Mouse (Mus musculus): Measurements from ENCODE around the gene Tmem219. TPM values are rescaled to one million over a fixed set of nuclear protein-coding genes. Genes with fewer than 3 reads are reported as not detected.

Tmem219 gene
- polyA plus RNA-seq, 1 experiment: 94.7 TPM

DNA sequence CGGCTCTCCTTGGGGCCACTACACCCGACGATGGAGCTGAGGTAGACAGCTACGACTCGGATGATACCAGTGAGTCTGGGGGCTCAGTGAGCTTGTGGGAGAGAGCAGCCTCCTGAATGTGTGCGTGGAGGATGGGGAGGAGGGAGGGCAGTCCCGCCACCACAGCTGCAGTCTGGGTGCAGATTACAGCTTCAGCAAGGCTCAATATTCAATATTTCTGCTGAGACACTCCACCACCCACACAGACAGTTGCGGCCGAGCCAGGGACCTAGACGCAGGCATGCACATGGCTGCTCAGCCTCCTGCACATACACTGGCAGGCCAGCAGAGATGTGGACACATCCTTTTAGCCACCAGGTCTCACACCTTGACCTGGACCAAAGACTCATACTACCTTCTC lies 73.9 kb downstream of the Tmem219 start:
- 29% methylated on average over 10 of the region's 10 CpGs for WGBS
- DNase-seq: no peak
- TF ChIP-seq CTCF (IDR thresholded peaks at IDR 0.05; ENCODE audit: borderline replicate concordance, control insufficient read depth, extremely low read depth, insufficient read depth, low read length, poor library complexity): no peak
- TF ChIP-seq POLR2A (IDR thresholded peaks at IDR 0.05; ENCODE audit: control insufficient read depth, extremely low read depth, insufficient read depth, low read length, poor library complexity): no peak
- Histone ChIP-seq H3K4me3 (ENCODE audit: control insufficient read depth, insufficient read depth, low read length) (no peak overlapping the region), H3K27ac (ENCODE audit: control insufficient read depth, insufficient read depth, low read length) (no peak overlapping the region), H3K27me3 (ENCODE audit: control insufficient read depth, insufficient read depth, low read length) (peaks cover 21% of the 10 kb centered on the region; the same call in 1 of the 2 replicates), H3K4me1 (replicated peaks; ENCODE audit: control insufficient read depth, insufficient read depth, low read length) (peaks cover 6% of the 10 kb centered on the region), H3K36me3 (ENCODE audit: control insufficient read depth, insufficient read depth, low read length) (peaks cover 15% of the 10 kb centered on the region)

DNA sequence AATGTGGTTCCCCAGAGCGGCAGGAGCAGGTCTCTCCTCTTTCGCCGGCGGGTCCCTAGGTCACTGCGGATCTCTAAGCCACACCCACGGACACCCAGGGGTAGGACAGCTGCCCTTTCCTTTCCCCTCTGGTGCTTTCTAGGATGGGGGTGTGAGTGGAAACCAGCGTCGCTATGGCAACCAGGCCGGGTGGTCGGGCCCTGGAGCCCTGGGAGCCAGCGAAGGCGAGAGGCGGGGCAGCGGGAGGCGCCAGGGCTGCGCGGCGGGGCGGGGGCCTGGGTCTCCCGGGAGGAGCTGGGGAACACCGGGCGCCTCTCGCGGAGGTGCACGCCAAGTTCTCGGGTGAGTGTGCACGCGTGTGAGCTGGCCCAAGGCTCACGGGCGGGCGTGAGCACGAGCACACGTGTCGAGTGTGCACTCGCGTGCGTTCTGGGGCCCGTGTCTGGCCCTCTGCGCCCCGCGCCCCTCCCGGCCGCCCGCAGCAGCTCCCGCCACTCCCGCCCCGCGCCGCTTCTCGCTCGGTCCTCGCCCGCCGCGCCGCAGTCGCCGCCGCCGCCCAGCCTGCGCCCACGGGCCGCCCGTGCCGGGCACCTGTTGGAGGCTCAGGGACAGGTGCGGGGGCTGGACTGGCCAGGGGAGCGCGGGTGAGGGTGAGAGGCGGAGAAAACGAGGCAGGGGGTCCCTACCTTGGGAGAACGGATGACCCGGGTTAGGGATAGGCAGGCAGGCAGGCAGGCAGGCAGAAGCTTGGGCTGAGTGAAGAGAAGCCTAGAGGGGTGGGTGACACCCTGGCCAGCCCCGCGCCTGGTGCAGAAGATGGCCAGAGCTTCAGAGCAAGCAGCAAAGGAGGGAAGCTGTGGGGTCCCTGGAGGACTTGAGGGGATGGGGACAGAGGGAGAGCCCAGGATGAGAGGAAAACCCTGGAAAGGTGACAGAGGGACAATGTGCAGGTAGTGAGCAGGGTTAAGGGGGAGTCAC lies 75.0 kb downstream of the Tmem219 start:
- WGBS: 3% methylated on average over 74 of the region's 74 CpGs
- H3K27me3 ChIP-seq (ENCODE audit: control insufficient read depth, insufficient read depth, low read length): peaks cover 22% of the 10 kb centered on the region; the same call in 1 of the 2 replicates
- no peak for DNase-seq
- H3K4me3 ChIP-seq (ENCODE audit: control insufficient read depth, insufficient read depth, low read length): no peak overlapping the region
- peaks cover 6% of the 10 kb centered on the region for H3K4me1 ChIP-seq (replicated peaks; ENCODE audit: control insufficient read depth, insufficient read depth, low read length)
- H3K27ac ChIP-seq (ENCODE audit: control insufficient read depth, insufficient read depth, low read length): no peak overlapping the region
- TF ChIP-seq POLR2A (IDR thresholded peaks at IDR 0.05; ENCODE audit: control insufficient read depth, extremely low read depth, insufficient read depth, low read length, poor library complexity) (no peak), CTCF (IDR thresholded peaks at IDR 0.05; ENCODE audit: borderline replicate concordance, control insufficient read depth, extremely low read depth, insufficient read depth, low read length, poor library complexity) (no peak)
- peaks cover 11% of the 10 kb centered on the region for H3K36me3 ChIP-seq (ENCODE audit: control insufficient read depth, insufficient read depth, low read length)

DNA sequence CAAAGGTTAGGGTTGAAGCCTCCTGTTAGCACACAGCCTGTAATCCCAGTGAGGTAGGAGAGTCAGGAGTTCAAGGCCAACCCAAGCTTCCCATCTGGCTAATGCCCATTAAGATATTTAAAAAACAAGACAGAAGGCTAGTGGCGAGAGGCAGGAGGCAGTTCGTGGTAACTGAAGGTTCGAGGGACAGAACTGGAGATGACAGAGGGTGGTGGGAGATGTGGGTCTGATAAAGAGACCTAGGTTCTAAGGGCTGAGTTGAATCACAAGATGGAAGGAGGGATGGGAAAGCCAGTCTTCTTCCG lies 75.6 kb downstream of the Tmem219 start, which contains the start of gene Doc2a:
Doc2a (plus strand) TSS at position 301 of the 305 bp plus-strand sequence.
- peaks cover 6% of the 10 kb centered on the region for H3K4me1 ChIP-seq (replicated peaks; ENCODE audit: control insufficient read depth, insufficient read depth, low read length)
- H3K27ac ChIP-seq (ENCODE audit: control insufficient read depth, insufficient read depth, low read length): no peak within 1 kb of the TSS
- TF ChIP-seq CTCF (IDR thresholded peaks at IDR 0.05; ENCODE audit: borderline replicate concordance, control insufficient read depth, extremely low read depth, insufficient read depth, low read length, poor library complexity): no peak
- TF ChIP-seq POLR2A (IDR thresholded peaks at IDR 0.05; ENCODE audit: control insufficient read depth, extremely low read depth, insufficient read depth, low read length, poor library complexity): no peak
- no peak for DNase-seq
- no peak within 1 kb of the TSS for H3K4me3 ChIP-seq (ENCODE audit: control insufficient read depth, insufficient read depth, low read length)
- H3K27me3 ChIP-seq (ENCODE audit: control insufficient read depth, insufficient read depth, low read length): peaks cover 22% of the 10 kb centered on the region; the same call in 1 of the 2 replicates
- H3K36me3 ChIP-seq (ENCODE audit: control insufficient read depth, insufficient read depth, low read length): peaks cover 5% of the 10 kb centered on the region; the same call in 1 of the 2 replicates
- 46% methylated on average over 4 of the region's 4 CpGs for WGBS

DNA sequence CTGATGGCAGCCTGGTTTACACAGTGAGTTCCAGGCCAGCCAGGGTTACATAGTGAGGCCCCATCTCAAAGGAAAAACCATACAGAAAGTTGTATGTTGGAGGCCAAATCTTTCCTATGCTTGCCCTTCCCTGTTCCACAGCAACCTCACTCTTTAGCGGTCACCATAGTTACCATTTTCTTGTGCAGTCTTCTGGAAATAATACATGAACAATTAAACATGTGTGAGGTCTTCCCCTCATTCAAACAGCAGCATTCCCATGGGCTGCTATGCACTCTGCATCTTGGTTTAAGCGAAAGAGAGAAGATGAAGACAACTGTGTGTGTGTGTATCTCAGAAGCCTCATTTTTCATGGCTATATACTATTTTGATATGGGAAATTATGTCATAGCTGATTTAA lies 77.2 kb downstream of the Tmem219 start:
- WGBS: 93% methylated on average over 2 of the region's 2 CpGs
- no peak for DNase-seq
- Histone ChIP-seq H3K27ac (ENCODE audit: control insufficient read depth, insufficient read depth, low read length) (no peak overlapping the region), H3K27me3 (ENCODE audit: control insufficient read depth, insufficient read depth, low read length) (peaks cover 22% of the 10 kb centered on the region; the same call in 1 of the 2 replicates), H3K36me3 (ENCODE audit: control insufficient read depth, insufficient read depth, low read length) (no peaks in the 10 kb centered on the region), H3K4me1 (replicated peaks; ENCODE audit: control insufficient read depth, insufficient read depth, low read length) (peaks cover 6% of the 10 kb centered on the region), H3K4me3 (ENCODE audit: control insufficient read depth, insufficient read depth, low read length) (no peak overlapping the region)
- TF ChIP-seq CTCF (IDR thresholded peaks at IDR 0.05; ENCODE audit: borderline replicate concordance, control insufficient read depth, extremely low read depth, insufficient read depth, low read length, poor library complexity) (no peak), POLR2A (IDR thresholded peaks at IDR 0.05; ENCODE audit: control insufficient read depth, extremely low read depth, insufficient read depth, low read length, poor library complexity) (no peak)

DNA sequence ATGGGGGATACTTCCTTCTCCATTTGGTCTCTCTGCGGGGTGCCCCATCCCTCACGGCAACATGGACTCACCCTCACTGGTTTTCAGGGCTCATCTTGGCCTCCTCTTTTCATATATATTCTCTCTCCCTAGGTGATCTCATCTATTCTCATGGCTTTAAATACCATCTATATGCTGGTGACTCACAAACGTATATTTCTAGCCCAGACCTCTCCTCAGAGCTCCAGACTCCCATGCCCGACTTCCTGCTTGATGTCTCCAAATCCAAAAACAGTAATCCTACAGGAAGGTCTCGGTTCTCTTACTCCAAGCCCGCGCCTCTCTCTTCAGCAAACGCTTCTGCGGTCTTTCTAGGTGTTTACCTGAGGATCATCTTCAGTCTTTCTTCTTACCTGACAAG lies 79.4 kb downstream of the Tmem219 start:
- TF ChIP-seq CTCF (IDR thresholded peaks at IDR 0.05; ENCODE audit: borderline replicate concordance, control insufficient read depth, extremely low read depth, insufficient read depth, low read length, poor library complexity): no peak
- no peak for TF ChIP-seq POLR2A (IDR thresholded peaks at IDR 0.05; ENCODE audit: control insufficient read depth, extremely low read depth, insufficient read depth, low read length, poor library complexity)
- Histone ChIP-seq H3K27me3 (ENCODE audit: control insufficient read depth, insufficient read depth, low read length) (peaks cover 15% of the 10 kb centered on the region; the same call in 1 of the 2 replicates), H3K36me3 (ENCODE audit: control insufficient read depth, insufficient read depth, low read length) (no peaks in the 10 kb centered on the region), H3K27ac (ENCODE audit: control insufficient read depth, insufficient read depth, low read length) (no peak overlapping the region), H3K4me1 (replicated peaks; ENCODE audit: control insufficient read depth, insufficient read depth, low read length) (peaks cover 6% of the 10 kb centered on the region), H3K4me3 (ENCODE audit: control insufficient read depth, insufficient read depth, low read length) (no peak overlapping the region)
- WGBS: 76% methylated on average over 9 of the region's 9 CpGs
- no peak for DNase-seq

Other genes with a start within 250 kb of the Tmem219 start
- 8.6 and 14.8 TPM in 2 replicates for gene Sult1a1, start 246.5 kb downstream of the Tmem219 start, polyA plus RNA-seq (2012; rRNA removed)
- 45.6 and 51.3 TPM in 2 replicates for gene Bola2, start 227.5 kb downstream of the Tmem219 start, polyA plus RNA-seq (2012; rRNA removed)
- gene Slx1b, start 227.1 kb downstream of the Tmem219 start, polyA plus RNA-seq (2012; rRNA removed): 34.6 and 36.7 TPM in 2 replicates
- 2,939 and 3,162 TPM in 2 replicates for gene Coro1a, start 215.1 kb downstream of the Tmem219 start, polyA plus RNA-seq (2012; rRNA removed)
- gene Mapk3, start 163.3 kb downstream of the Tmem219 start, polyA plus RNA-seq (2012; rRNA removed): 130 and 131 TPM in 2 replicates
- gene Gdpd3, start 156.6 kb downstream of the Tmem219 start, polyA plus RNA-seq (2012; rRNA removed): 15.7 and 106 TPM in 2 replicates
- gene Ypel3, start 146.0 kb downstream of the Tmem219 start, polyA plus RNA-seq (2012; rRNA removed): 622 and 685 TPM in 2 replicates
- 25.0 and 37.9 TPM in 2 replicates for gene Tbx6, start 141.4 kb downstream of the Tmem219 start, polyA plus RNA-seq (2012; rRNA removed)
- 460 and 482 TPM in 2 replicates for gene Ppp4c, start 130.4 kb downstream of the Tmem219 start, polyA plus RNA-seq (2012; rRNA removed)
- 2.9 and 3.3 TPM in 2 replicates for gene Fam57b, start 125.2 kb downstream of the Tmem219 start, polyA plus RNA-seq (2012; rRNA removed)
- gene 4930451I11Rik, start 91.3 kb downstream of the Tmem219 start, polyA plus RNA-seq (2012; rRNA removed): not detected in 2 replicates
- gene Doc2a, start 75.5 kb downstream of the Tmem219 start, polyA plus RNA-seq (2012; rRNA removed): 0.12 and 0.13 TPM in 2 replicates
- 18.7 and 24.6 TPM in 2 replicates for gene Hirip3, start 60.9 kb downstream of the Tmem219 start, polyA plus RNA-seq (2012; rRNA removed)
- gene Ino80e, start 60.5 kb downstream of the Tmem219 start, polyA plus RNA-seq (2012; rRNA removed): 120 and 122 TPM in 2 replicates
- 182 and 198 TPM in 2 replicates for gene Taok2, start 38.2 kb downstream of the Tmem219 start, polyA plus RNA-seq (2012; rRNA removed)
- 38.8 and 42.4 TPM in 2 replicates for gene Kctd13, start 6.0 kb upstream of the Tmem219 start, polyA plus RNA-seq (2012; rRNA removed)
- gene Asphd1, start 26.7 kb upstream of the Tmem219 start, polyA plus RNA-seq (2012; rRNA removed): 0.33 and 0.35 TPM in 2 replicates
- gene Sez6l2, start 27.6 kb upstream of the Tmem219 start, polyA plus RNA-seq (2012; rRNA removed): 2.9 and 3.7 TPM in 2 replicates
- gene Cdipt, start 53.0 kb upstream of the Tmem219 start, polyA plus RNA-seq (2012; rRNA removed): 280 and 294 TPM in 2 replicates
- 0.34 and 1.0 TPM in 2 replicates for gene Cdiptos, start 53.2 kb upstream of the Tmem219 start, polyA plus RNA-seq (2012; rRNA removed)
- gene Mvp, start 91.7 kb upstream of the Tmem219 start, polyA plus RNA-seq (2012; rRNA removed): 42.5 and 64.9 TPM in 2 replicates
- gene Pagr1b, start 93.6 kb upstream of the Tmem219 start, polyA plus RNA-seq (2012; rRNA removed): 5.4 and 6.2 TPM in 2 replicates
- gene Pagr1a, start 94.4 kb upstream of the Tmem219 start, polyA plus RNA-seq (2012; rRNA removed): 11.9 and 12.7 TPM in 2 replicates
- 103 and 113 TPM in 2 replicates for gene Gm42742, start 98.2 kb upstream of the Tmem219 start, polyA plus RNA-seq (2012; rRNA removed)
- 49.7 and 53.1 TPM in 2 replicates for gene Prrt2, start 98.3 kb upstream of the Tmem219 start, polyA plus RNA-seq (2012; rRNA removed)
- 954 and 1,846 TPM in 2 replicates for gene Maz, start 104.1 kb upstream of the Tmem219 start, polyA plus RNA-seq (2012; rRNA removed)
- gene Kif22, start 119.6 kb upstream of the Tmem219 start, polyA plus RNA-seq (2012; rRNA removed): 50.5 and 66.8 TPM in 2 replicates
- 0.73 and 1.2 TPM in 2 replicates for gene Zg16, start 164.4 kb upstream of the Tmem219 start, polyA plus RNA-seq (2012; rRNA removed)
- gene AI467606, start 168.4 kb upstream of the Tmem219 start, polyA plus RNA-seq (2012; rRNA removed): 518 and 532 TPM in 2 replicates
- 8.0 and 10.1 TPM in 2 replicates for gene Qprt, start 199.3 kb upstream of the Tmem219 start, polyA plus RNA-seq (2012; rRNA removed)
- 135 and 157 TPM in 2 replicates for gene Spn, start 214.9 kb upstream of the Tmem219 start, polyA plus RNA-seq (2012; rRNA removed)